Mouse (Mus musculus) heart, embryonic 16.5 days (tissue): ENCODE measurements around the gene Pknox2. TPM values are rescaled to one million over a fixed set of nuclear protein-coding genes. Genes with fewer than 3 reads are reported as not detected.

Experiments
- ATAC-seq: fragments of 200-750 bp; cut with Nextera tagmentation; replicated peaks from 2 replicates; pipeline ENCODE4 v1.8.0; 2017; ENCODE audit warnings: moderate number of reproducible peaks; ENCODE audit not compliant: insufficient read depth, low FRiP score; ENCODE audit errors: extremely low read depth
- H3K27ac ChIP-seq: fragments of 300-500 bp; sonication (generic); 2 replicates; pipeline ENCODE4 v1.5.1; 2014; ENCODE audit warnings: mild to moderate bottlenecking, low read length, control low read depth, moderate library complexity
- H3K27me3 ChIP-seq: fragments of 300-500 bp; sonication (generic); 2 replicates; pipeline ENCODE4 v1.6.1; 2014; ENCODE audit warnings: low read length, mixed read lengths; ENCODE audit not compliant: control insufficient read depth, insufficient read depth
- H3K36me3 ChIP-seq: fragments of 300-500 bp; sonication (generic); 2 replicates; pipeline ENCODE4 v1.6.1; 2014; ENCODE audit not compliant: control insufficient read depth, insufficient read depth
- H3K4me1 ChIP-seq: fragments of 300-500 bp; sonication (generic); 2 replicates; pipeline ENCODE4 v1.6.1; 2014; ENCODE audit warnings: low read length, mixed read lengths; ENCODE audit not compliant: control insufficient read depth, insufficient read depth
- H3K4me2 ChIP-seq: fragments of 300-500 bp; sonication (generic); 2 replicates; pipeline ENCODE4 v1.6.1; 2014; ENCODE audit warnings: low read depth, mild to moderate bottlenecking, control low read depth, low read length
- H3K4me3 ChIP-seq: fragments of 300-500 bp; sonication (generic); 2 replicates; pipeline ENCODE4 v1.5.1; 2014; ENCODE audit warnings: mild to moderate bottlenecking, control low read depth, low read length
- H3K9ac ChIP-seq: fragments of 300-500 bp; sonication (generic); 2 replicates; pipeline ENCODE4 v1.6.1; 2014; ENCODE audit warnings: low read length, control low read depth
- H3K9me3 ChIP-seq: fragments of 300-500 bp; sonication (generic); replicated peaks from 2 replicates; pipeline ENCODE4 v1.6.1; 2016; ENCODE audit warnings: low read length; ENCODE audit not compliant: control insufficient read depth
- WGBS: fragments of 180-500 bp; shearing (Covaris S2); extraction: QIAGEN DNeasy Blood & Tissue Kit; methylation state at CpG from one replicate; pipeline ENCODE4 v1.1.7; 2014; 5-methylcytosine and 5-hydroxymethylcytosine counted together
- polyA plus RNA-seq: library from polyadenylated mRNA; unstranded; fragments of >200 nt; fragmentation: Nextera tagmentation; extraction: Ambion mirVana; gene quantifications from 2 replicates; pipeline ENCODE4 v1.2.1, GENCODE M21; 2015

Pknox2 gene
- polyA plus RNA-seq, 1 experiment from 2014 or later = 3.9 TPM

DNA sequence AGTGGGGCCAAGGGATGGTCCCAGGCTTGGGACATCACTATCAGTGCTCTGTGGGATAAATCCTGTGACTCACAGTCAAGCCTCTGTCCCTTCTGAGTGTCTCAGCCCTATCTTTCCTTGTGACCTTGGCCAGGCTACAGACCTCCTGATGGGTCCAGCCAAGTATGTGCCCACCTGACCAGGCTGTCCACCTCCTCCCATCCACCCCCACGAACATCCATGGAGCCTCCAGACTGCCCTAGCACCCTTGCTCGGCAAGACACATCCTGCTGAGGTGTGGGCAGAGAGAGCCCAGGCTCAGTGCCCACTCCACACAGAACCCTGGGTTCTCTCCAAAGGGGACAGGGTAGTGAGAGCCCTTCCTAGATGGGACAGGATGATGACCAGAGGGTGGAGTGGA lies 204.6 kb downstream of the Pknox2 start:
- Histone ChIP-seq H3K9me3 (no peaks in the 10 kb centered on the region), H3K4me3 (no peak overlapping the region), H3K9ac (no peak overlapping the region), H3K27ac (no peak overlapping the region), H3K27me3 (no peaks in the 10 kb centered on the region), H3K36me3 (no peaks in the 10 kb centered on the region), H3K4me1 (peaks cover 9% of the 10 kb centered on the region), H3K4me2 (no peak overlapping the region)
- ATAC-seq = no peak
- WGBS = 62% methylated on average over 2 of the region's 2 CpGs

DNA sequence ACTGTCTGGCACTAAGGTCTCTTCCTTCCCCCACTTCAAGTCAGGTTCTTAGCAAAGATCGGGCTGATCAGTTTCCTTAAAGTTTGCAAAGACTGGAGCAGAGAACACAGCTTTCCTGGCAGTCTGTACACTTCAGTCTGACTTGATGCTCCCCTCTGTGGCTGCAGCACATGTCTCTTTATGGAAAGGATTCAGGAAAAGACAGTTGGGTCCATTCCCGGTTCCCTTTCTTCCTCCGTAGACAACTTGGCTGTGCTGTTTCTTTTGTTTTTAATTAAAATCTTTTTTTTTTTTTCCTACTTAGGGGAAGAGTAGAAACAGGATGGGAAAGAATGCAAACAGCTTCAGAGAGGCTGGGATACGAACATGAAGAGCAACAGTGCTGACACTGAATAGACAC lies 205.1 kb downstream of the Pknox2 start:
- Histone ChIP-seq H3K4me1 (peaks cover 9% of the 10 kb centered on the region), H3K4me3 (no peak overlapping the region), H3K36me3 (no peaks in the 10 kb centered on the region), H3K9me3 (no peaks in the 10 kb centered on the region), H3K4me2 (no peak overlapping the region), H3K27ac (no peak overlapping the region), H3K27me3 (no peaks in the 10 kb centered on the region), H3K9ac (no peak overlapping the region)
- 66% methylated on average over 4 of the region's 4 CpGs for WGBS
- ATAC-seq = no peak

GRCm38 (mm10) chr9:36941565-36941964 lies 205.6 kb downstream of the Pknox2 start:
- no peak for ATAC-seq
- Histone ChIP-seq H3K27ac (no peak overlapping the region), H3K27me3 (no peaks in the 10 kb centered on the region), H3K4me2 (no peak overlapping the region), H3K36me3 (no peaks in the 10 kb centered on the region), H3K9me3 (no peaks in the 10 kb centered on the region), H3K9ac (no peak overlapping the region), H3K4me1 (peaks cover 9% of the 10 kb centered on the region), H3K4me3 (no peak overlapping the region)
- WGBS = 38% methylated on average over 5 of the region's 5 CpGs

- Histone ChIP-seq H3K4me3 (no peak overlapping the region), H3K27me3 (no peaks in the 10 kb centered on the region), H3K27ac (no peak overlapping the region), H3K4me1 (0 out of 2 replicates have a peak, but pooled peaks cover 2% of the 10 kb centered on the region), H3K4me2 (no peak overlapping the region), H3K9ac (no peak overlapping the region), H3K36me3 (no peaks in the 10 kb centered on the region), H3K9me3 (no peaks in the 10 kb centered on the region)
- WGBS = 74% methylated on average over 8 of the region's 8 CpGs
- ATAC-seq = no peak
Observed at GRCm38 (mm10) chr9:36938601-36939078, 208.6 kb downstream of the Pknox2 start.

- no peak overlapping the region for H3K4me2 ChIP-seq
- no peaks in the 10 kb centered on the region for H3K36me3 ChIP-seq
- no peaks in the 10 kb centered on the region for H3K27me3 ChIP-seq
- WGBS = 45% methylated on average over 16 of the region's 16 CpGs
- no peak overlapping the region for H3K4me3 ChIP-seq
- H3K27ac ChIP-seq = no peak overlapping the region
- no peak overlapping the region for H3K9ac ChIP-seq
- peak; percentile 65; the same call in 1 of the 2 replicates for ATAC-seq
- H3K9me3 ChIP-seq = no peaks in the 10 kb centered on the region; the same call in 1 of the 2 replicates
- H3K4me1 ChIP-seq = 0 out of 2 replicates have a peak, but pooled peaks cover 2% of the 10 kb centered on the region
Observed at GRCm38 (mm10) chr9:36933813-36934493, 213.3 kb downstream of the Pknox2 start.

DNA sequence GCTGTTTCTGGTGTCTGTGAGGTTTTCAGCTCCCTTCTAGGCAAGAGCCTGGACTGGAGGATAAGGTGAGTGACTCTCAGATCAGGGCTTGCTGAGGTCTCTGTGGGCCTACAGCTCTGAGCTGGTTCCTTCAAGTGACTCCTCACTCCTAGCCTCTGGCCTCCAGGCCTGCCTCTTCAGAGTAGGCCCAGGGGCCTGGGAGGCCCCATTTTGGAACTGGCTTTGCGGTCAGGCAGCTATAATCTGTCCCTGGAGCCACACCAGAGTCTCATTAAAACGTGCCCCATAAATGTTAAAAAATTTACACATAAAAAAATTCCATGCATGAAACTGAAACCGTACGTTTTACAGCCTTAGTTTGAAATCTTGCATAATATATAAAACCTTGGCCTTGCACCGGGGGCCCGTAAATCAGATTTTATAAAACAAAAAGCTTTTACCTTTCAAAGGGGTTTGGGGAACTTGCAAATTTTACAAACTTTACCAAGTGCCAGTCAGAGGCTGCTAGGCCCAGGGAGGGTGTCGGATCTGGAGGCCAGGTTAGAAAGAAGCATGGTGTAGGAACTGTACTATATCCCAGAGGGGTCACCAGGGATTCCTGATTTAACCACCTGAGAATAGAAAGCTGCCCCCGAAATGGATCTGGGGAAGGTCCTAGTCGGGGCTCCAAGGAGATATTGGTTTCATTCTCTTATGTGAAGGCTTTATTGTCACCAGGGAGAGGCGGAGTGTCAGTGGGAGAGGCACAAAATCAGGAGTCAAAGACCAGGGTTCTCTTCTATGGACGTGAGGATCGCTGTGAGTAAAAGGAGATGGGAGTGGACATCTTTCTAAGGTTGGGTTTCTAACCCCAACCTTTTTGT lies 214.0 kb downstream of the Pknox2 start:
- Histone ChIP-seq H3K4me2 (no peak overlapping the region), H3K4me3 (no peak overlapping the region), H3K27ac (no peak overlapping the region), H3K36me3 (no peaks in the 10 kb centered on the region), H3K9me3 (no peaks in the 10 kb centered on the region; the same call in 1 of the 2 replicates), H3K4me1 (0 out of 2 replicates have a peak, but pooled peaks cover 2% of the 10 kb centered on the region), H3K27me3 (no peaks in the 10 kb centered on the region), H3K9ac (no peak overlapping the region)
- 75% methylated on average over 12 of the region's 12 CpGs for WGBS
- no peak for ATAC-seq

- Histone ChIP-seq H3K4me1 (0 out of 2 replicates have a peak, but pooled peaks cover 2% of the 10 kb centered on the region), H3K27me3 (no peaks in the 10 kb centered on the region), H3K36me3 (no peaks in the 10 kb centered on the region), H3K27ac (no peak overlapping the region), H3K4me2 (no peak overlapping the region), H3K9ac (no peak overlapping the region), H3K9me3 (no peaks in the 10 kb centered on the region; the same call in 1 of the 2 replicates), H3K4me3 (no peak overlapping the region)
- WGBS = 54% methylated on average over 4 of the region's 4 CpGs
- ATAC-seq = no peak
Observed at GRCm38 (mm10) chr9:36931657-36932056, 215.6 kb downstream of the Pknox2 start.

GRCm38 (mm10) chr9:36923753-36924152 lies 223.5 kb downstream of the Pknox2 start:
- Histone ChIP-seq H3K27ac (no peak overlapping the region), H3K27me3 (no peaks in the 10 kb centered on the region), H3K9me3 (no peaks in the 10 kb centered on the region), H3K36me3 (no peaks in the 10 kb centered on the region), H3K4me3 (no peak overlapping the region), H3K4me2 (no peak overlapping the region), H3K9ac (no peak overlapping the region), H3K4me1 (no peaks in the 10 kb centered on the region)
- WGBS = 75% methylated on average over 5 of the region's 5 CpGs
- no peak for ATAC-seq
